Mouse (Mus musculus) embryonic fibroblast, embryonic 13.5 days (primary cell): ENCODE results near the gene Ssx2ip.

Experiments used
- CTCF ChIP-seq: IDR thresholded peaks from 2 replicates; pipeline ENCODE4 v1.5.1; 2011; ENCODE audit warnings: mild to moderate bottlenecking, control low read depth, low read length, moderate library complexity, borderline replicate concordance; ENCODE audit not compliant: insufficient read depth
- POLR2A ChIP-seq: IDR thresholded peaks from 2 replicates; pipeline ENCODE4 v1.6.1; 2011; ENCODE audit warnings: low read depth, mild to moderate bottlenecking, control low read depth, low read length, moderate library complexity

GRCm38 (mm10) chr3:146379740-146380466 is 24.5 kb upstream of the Ssx2ip start:
- TF ChIP-seq POLR2A (no peak), CTCF (no peak)
